Mouse (Mus musculus) spleen, adult 2 months (tissue): ENCODE measurements around the gene Rnf8.

Source experiments
- CTCF ChIP-seq: fragments of 200-500 bp; IDR thresholded peaks from 2 replicates; pipeline ENCODE4 v1.5.1; 2011; ENCODE audit warnings: mild to moderate bottlenecking, inconsistent platforms; ENCODE audit not compliant: insufficient read depth, insufficient read length, insufficient replicate concordance; ENCODE audit errors: extremely low read depth
- POLR2A ChIP-seq: fragments of 200-500 bp; IDR thresholded peaks from 2 replicates; pipeline ENCODE4 v1.6.1; 2011; ENCODE audit warnings: low read depth, low read length, inconsistent platforms

- TF ChIP-seq POLR2A: no peak
- no peak for TF ChIP-seq CTCF
These were observed 15.5 kb upstream of the Rnf8 start for GRCm38 (mm10) chr17:29599051-29599450.
